11 mouse cellular contexts compared by ENCODE assay signal in genomic region chr8:118313426-118314187, GRCm38 (mm10). TPM values are rescaled to one million over a fixed set of nuclear protein-coding genes. Genes with fewer than 3 reads are reported as not detected.
DNase-seq lines count a peak whose midpoint lies in the region; ATAC-seq and TF ChIP-seq lines count a peak whose summit lies in the region.
"Had no signal": no experiment of that assay in that cellular context is flagged by ENCODE, and none has a peak within 500 bp of the region (broad histone marks: within the 10 kb centered on the region; RNA-seq: fewer than 3 reads in every experiment).

No protein-coding gene starts in this region.

- no peak overlapping the region for H3K4me3 ChIP-seq in forebrain, postnatal 0 days (ENCODE audit: low read depth, low read length)
- no peak overlapping the region for H3K4me3 ChIP-seq in forebrain, embryonic 15.5 days
- H3K4me3 ChIP-seq in midbrain, embryonic 13.5 days (replicated peaks), result no peak overlapping the region
- H3K4me3 ChIP-seq in midbrain, embryonic 11.5 days (ENCODE audit: low read depth, low read length), result no peak overlapping the region
- H3K4me3 ChIP-seq in neural tube, embryonic 12.5 days, result no peak overlapping the region
- H3K4me3 ChIP-seq: liver, embryonic 12.5 days had no signal

- peak overlapping the region; percentile 45; the same call in 1 of the 2 replicates for H3K27ac ChIP-seq in forebrain, postnatal 0 days (ENCODE audit: low read depth, low read length)
- no peak overlapping the region for H3K27ac ChIP-seq in forebrain, embryonic 15.5 days (replicated peaks)
- 0 out of 2 replicates have a peak overlapping the region, but pooled peaks have one; percentile 56 for H3K27ac ChIP-seq in midbrain, embryonic 13.5 days
- no peak overlapping the region for H3K27ac ChIP-seq in midbrain, embryonic 11.5 days (ENCODE audit: low read depth, low read length)
- peak overlapping the region; percentile 51 for H3K27ac ChIP-seq in neural tube, embryonic 12.5 days
- H3K27ac ChIP-seq: liver, embryonic 12.5 days had no signal

- no peak for TF ChIP-seq CTCF in forebrain, postnatal 0 days (IDR thresholded peaks at IDR 0.05; ENCODE audit: low read depth)

- no peaks in the 10 kb centered on the region for H3K4me1 ChIP-seq in forebrain, postnatal 0 days (ENCODE audit: insufficient read depth)
- 0 out of 2 replicates have a peak, but pooled peaks cover 3% of the 10 kb centered on the region for H3K4me1 ChIP-seq in forebrain, embryonic 15.5 days
- peaks cover 12% of the 10 kb centered on the region for H3K4me1 ChIP-seq in midbrain, embryonic 13.5 days (replicated peaks)
- H3K4me1 ChIP-seq in midbrain, embryonic 11.5 days (ENCODE audit: control insufficient read depth, insufficient read depth, low read length), result no peaks in the 10 kb centered on the region
- H3K4me1 ChIP-seq in neural tube, embryonic 12.5 days, result peaks cover 32% of the 10 kb centered on the region
- H3K4me1 ChIP-seq: liver, embryonic 12.5 days had no signal

- no peak overlapping the region for H3K4me2 ChIP-seq in forebrain, postnatal 0 days (ENCODE audit: low read depth)
- H3K4me2 ChIP-seq in forebrain, embryonic 15.5 days (replicated peaks), result no peak overlapping the region
- H3K4me2 ChIP-seq in midbrain, embryonic 13.5 days (replicated peaks), result no peak overlapping the region
- no peak overlapping the region for H3K4me2 ChIP-seq in midbrain, embryonic 11.5 days
- H3K4me2 ChIP-seq in neural tube, embryonic 12.5 days (replicated peaks), result peak overlapping the region; percentile 43
- H3K4me2 ChIP-seq: liver, embryonic 12.5 days had no signal

- peak; percentile 66 for ATAC-seq in forebrain, postnatal 0 days
- ATAC-seq in forebrain, embryonic 15.5 days (replicated peaks), result no peak
- ATAC-seq in midbrain, embryonic 13.5 days, result peak; percentile 56; the same call in 1 of the 2 replicates
- ATAC-seq in midbrain, embryonic 11.5 days (ENCODE audit: low FRiP score), result no peak
- peak; percentile 80 for ATAC-seq in neural tube, embryonic 12.5 days (ENCODE audit: low FRiP score, low read depth)
- ATAC-seq: liver, embryonic 12.5 days had no signal

- DNase-seq in forebrain, postnatal 0 days, result peak; percentile 53
- no peak for DNase-seq in midbrain, embryonic 11.5 days (ENCODE audit: low spot score, missing footprints)
- peak; percentile 24 to 41 for DNase-seq in gastrocnemius, postnatal 4 days (ENCODE audit: low spot score in 2 of 2)
- no peak for DNase-seq in heart, adult 18-20 months
- no peak for DNase-seq in heart, postnatal 4 days
- DNase-seq: thymus, adult 18-20 months had no signal

- no peaks in the 10 kb centered on the region for H3K36me3 ChIP-seq in forebrain, postnatal 0 days (ENCODE audit: insufficient read depth)
- H3K36me3 ChIP-seq in forebrain, embryonic 15.5 days, result no peaks in the 10 kb centered on the region
- H3K36me3 ChIP-seq in midbrain, embryonic 13.5 days, result no peaks in the 10 kb centered on the region
- no peaks in the 10 kb centered on the region for H3K36me3 ChIP-seq in midbrain, embryonic 11.5 days (ENCODE audit: control insufficient read depth, insufficient read depth, low read length)
- no peaks in the 10 kb centered on the region for H3K36me3 ChIP-seq in neural tube, embryonic 12.5 days
- H3K36me3 ChIP-seq: liver, embryonic 12.5 days had no signal

- no peaks in the 10 kb centered on the region for H3K9me3 ChIP-seq in forebrain, postnatal 0 days (ENCODE audit: low read length)
- H3K9me3 ChIP-seq in forebrain, embryonic 15.5 days, result no peaks in the 10 kb centered on the region
- no peaks in the 10 kb centered on the region for H3K9me3 ChIP-seq in midbrain, embryonic 13.5 days
- H3K9me3 ChIP-seq in midbrain, embryonic 11.5 days (ENCODE audit: control insufficient read depth, low read length), result no peaks in the 10 kb centered on the region
- no peaks in the 10 kb centered on the region for H3K9me3 ChIP-seq in neural tube, embryonic 12.5 days

- WGBS in forebrain, postnatal 0 days, result 62% methylated on average over 17 of the region's 17 CpGs
- 73% methylated on average over 17 of the region's 17 CpGs for WGBS in forebrain, embryonic 15.5 days
- WGBS in midbrain, embryonic 13.5 days, result 69% methylated on average over 17 of the region's 17 CpGs
- WGBS in midbrain, embryonic 11.5 days, result 89% methylated on average over 17 of the region's 17 CpGs
- WGBS in neural tube, embryonic 12.5 days, result 30% methylated on average over 17 of the region's 17 CpGs

- no peak overlapping the region for H3K9ac ChIP-seq in forebrain, postnatal 0 days
- no peak overlapping the region for H3K9ac ChIP-seq in forebrain, embryonic 15.5 days (replicated peaks)
- no peak overlapping the region for H3K9ac ChIP-seq in midbrain, embryonic 13.5 days (replicated peaks)
- no peak overlapping the region for H3K9ac ChIP-seq in midbrain, embryonic 11.5 days (ENCODE audit: low read length)
- 0 out of 2 replicates have a peak overlapping the region, but pooled peaks have one; percentile 30 for H3K9ac ChIP-seq in neural tube, embryonic 12.5 days
- H3K9ac ChIP-seq: liver, embryonic 12.5 days had no signal

- H3K27me3 ChIP-seq in forebrain, postnatal 0 days (ENCODE audit: insufficient read depth, low read length), result no peaks in the 10 kb centered on the region
- H3K27me3 ChIP-seq in forebrain, embryonic 15.5 days, result no peaks in the 10 kb centered on the region
- no peaks in the 10 kb centered on the region for H3K27me3 ChIP-seq in midbrain, embryonic 13.5 days
- H3K27me3 ChIP-seq in midbrain, embryonic 11.5 days (ENCODE audit: control insufficient read depth, insufficient read depth, low read length), result no peaks in the 10 kb centered on the region
- H3K27me3 ChIP-seq in neural tube, embryonic 12.5 days (replicated peaks), result no peaks in the 10 kb centered on the region
- H3K27me3 ChIP-seq: CH12.LX; liver, embryonic 12.5 days had no signal

RNA-seq across cellular contexts. Expression of gene Cdh13, which starts 30.1 kb away (rescaled TPM):
- total RNA-seq in forebrain, postnatal 0 days (2014; rRNA removed), result 119 and 127 TPM in 2 replicates
- polyA plus RNA-seq in forebrain, postnatal 0 days (2015; fragmentation: Nextera tagmentation; extraction: Ambion mirVana), result 154 TPM in 2 replicates
- 99.3 and 102 TPM in 2 replicates for polyA plus RNA-seq in forebrain, embryonic 15.5 days (2015; fragmentation: Nextera tagmentation; extraction: Ambion mirVana)
- polyA plus RNA-seq in midbrain, embryonic 13.5 days (2015; fragmentation: Nextera tagmentation; extraction: Ambion mirVana), result 45.1 and 56.3 TPM in 2 replicates
- 10.8 and 12.2 TPM in 2 replicates for polyA plus RNA-seq in midbrain, embryonic 11.5 days (2014; fragmentation: Nextera tagmentation; extraction: Ambion mirVana)
- 100 to 1,000 TPM; 136 to 141 TPM for total RNA-seq in gastrocnemius, postnatal 4 days (2021)
- 33.5 and 34.7 TPM in 2 replicates for polyA plus RNA-seq in neural tube, embryonic 12.5 days (2016; fragmentation: Nextera tagmentation; extraction: Ambion mirVana)
- 100 to 1,000 TPM; 159 to 168 TPM for total RNA-seq in heart, adult 18-20 months (2021)
- 100 to 1,000 TPM; 178 to 201 TPM for total RNA-seq in heart, postnatal 4 days (2021)
- total RNA-seq: CH12.LX had no signal

Comparison
In these comparisons a context has a peak if more than half of its experiments do, and no peak if none do; other contexts are left out.
1. ATAC-seq: peak in forebrain, postnatal 0 days (single experiment), midbrain, embryonic 13.5 days (single experiment) and neural tube, embryonic 12.5 days (single experiment); none in forebrain, embryonic 15.5 days (single experiment) and midbrain, embryonic 11.5 days (single experiment).
2. H3K27ac ChIP-seq: peak in forebrain, postnatal 0 days (single experiment), midbrain, embryonic 13.5 days (single experiment) and neural tube, embryonic 12.5 days (single experiment); none in forebrain, embryonic 15.5 days (single experiment) and midbrain, embryonic 11.5 days (single experiment).
3. DNase-seq: peak in forebrain, postnatal 0 days (single experiment) and gastrocnemius, postnatal 4 days (2 of 2); none in midbrain, embryonic 11.5 days (single experiment), heart, adult 18-20 months (0 of 2) and heart, postnatal 4 days (single experiment).